In genomic region chr4:124510816-124511215, GRCm38 (mm10) we compare ENCODE assay signal across 26 mouse cellular contexts.
"Had no signal": no experiment of that assay in that cellular context is flagged by ENCODE, and none has a peak within 500 bp of the region (broad histone marks: within the 10 kb centered on the region; RNA-seq: fewer than 3 reads in every experiment).

No protein-coding gene starts in this region.

- H3K4me3 ChIP-seq: embryonic facial prominence, embryonic 10.5 days; embryonic facial prominence, embryonic 12.5 days; embryonic facial prominence, embryonic 13.5 days; embryonic facial prominence, embryonic 15.5 days; erythroblast, embryonic 14.5 days; forebrain, embryonic 10.5 days; forebrain, embryonic 12.5 days; forebrain, embryonic 13.5 days; forebrain, embryonic 15.5 days; gastrocnemius, adult 2 months; heart, adult 2 months had no signal

- H3K4me1 ChIP-seq: embryonic facial prominence, embryonic 13.5 days; embryonic facial prominence, embryonic 15.5 days had no signal

- H3K27me3 ChIP-seq: forebrain, embryonic 15.5 days had no signal

- ATAC-seq: forebrain, embryonic 13.5 days; forebrain, embryonic 14.5 days; forebrain, embryonic 15.5 days; forebrain, embryonic 16.5 days; forebrain, postnatal 0 days had no signal

- H3K9ac ChIP-seq: embryonic facial prominence, embryonic 12.5 days; embryonic facial prominence, embryonic 13.5 days; embryonic facial prominence, embryonic 15.5 days; forebrain, embryonic 12.5 days; forebrain, embryonic 13.5 days; forebrain, embryonic 15.5 days; forebrain, postnatal 0 days had no signal

- H3K27ac ChIP-seq: embryonic facial prominence, embryonic 10.5 days; embryonic facial prominence, embryonic 12.5 days; embryonic facial prominence, embryonic 13.5 days; embryonic facial prominence, embryonic 15.5 days; forebrain, embryonic 10.5 days; forebrain, embryonic 12.5 days; forebrain, embryonic 13.5 days; forebrain, embryonic 15.5 days; gastrocnemius, adult 2 months; heart, adult 2 months had no signal

- H3K9me3 ChIP-seq: embryonic facial prominence, embryonic 10.5 days; embryonic facial prominence, embryonic 12.5 days; embryonic facial prominence, embryonic 13.5 days; embryonic facial prominence, embryonic 15.5 days; forebrain, embryonic 10.5 days; forebrain, embryonic 12.5 days; forebrain, embryonic 13.5 days; forebrain, embryonic 15.5 days had no signal

- DNase-seq: cerebellum, adult 2 months; cerebellum, adult 8-10 months; cerebellum, adult 9-10 months; cerebellum, postnatal 25 days; cerebellum, postnatal 36 days; embryo, embryonic 11 days; forebrain, postnatal 0 days; gastrocnemius, adult 2 months; gastrocnemius, postnatal 10 days; gastrocnemius, postnatal 14 days; gastrocnemius, postnatal 25 days; gastrocnemius, postnatal 36 days; heart, adult 11 months; heart, adult 18-20 months; heart, adult 2 months had no signal

- H3K4me2 ChIP-seq: embryonic facial prominence, embryonic 12.5 days; embryonic facial prominence, embryonic 13.5 days; embryonic facial prominence, embryonic 15.5 days; forebrain, embryonic 12.5 days; forebrain, embryonic 13.5 days; forebrain, embryonic 15.5 days had no signal

- H3K36me3 ChIP-seq: embryonic facial prominence, embryonic 10.5 days; embryonic facial prominence, embryonic 12.5 days; embryonic facial prominence, embryonic 13.5 days; embryonic facial prominence, embryonic 15.5 days; forebrain, embryonic 10.5 days; forebrain, embryonic 12.5 days; forebrain, embryonic 15.5 days had no signal
